Mouse (Mus musculus) myocyte (in vitro differentiated cells): ENCODE data around the gene Cacna1d. TPM values are rescaled to one million over a fixed set of nuclear protein-coding genes. Genes with fewer than 3 reads are reported as not detected.

Experiments
- H3K27me3 ChIP-seq: one replicate; pipeline ENCODE4 v1.6.1; 2011; ENCODE audit not compliant: control insufficient read depth, insufficient read depth, insufficient read length
- H3K36me3 ChIP-seq: one replicate; pipeline ENCODE4 v1.6.1; 2011; ENCODE audit not compliant: control insufficient read depth, insufficient read depth
- H3K4me2 ChIP-seq: one replicate; pipeline ENCODE4 v1.6.1; 2011; ENCODE audit warnings: low read depth, control low read depth
- H3K4me3 ChIP-seq: one replicate; pipeline ENCODE4 v1.5.1; 2011; ENCODE audit warnings: mild to moderate bottlenecking, control low read depth, moderate library complexity
- H3K79me2 ChIP-seq: one replicate; pipeline ENCODE4 v1.6.1; 2011; ENCODE audit not compliant: control insufficient read depth, insufficient read depth
- H3ac ChIP-seq: one replicate; pipeline ENCODE4 v1.6.1; 2011; ENCODE audit not compliant: control insufficient read depth, insufficient read length
- CEBPB ChIP-seq: IDR thresholded peaks from 2 replicates; pipeline ENCODE4 v1.6.1; 2011; ENCODE audit warnings: mild to moderate bottlenecking, moderate library complexity; ENCODE audit not compliant: poor library complexity, insufficient read depth, severe bottlenecking
- E2F4 ChIP-seq: IDR thresholded peaks from one replicate; pipeline ENCODE4 v1.6.1; 2011; ENCODE audit warnings: mild to moderate bottlenecking, control low read depth, moderate library complexity; ENCODE audit not compliant: insufficient read depth
- MAX ChIP-seq: IDR thresholded peaks from one replicate; pipeline ENCODE4 v1.6.1; 2011; ENCODE audit warnings: low read depth, mild to moderate bottlenecking, control low read depth
- MYOD1 ChIP-seq, 3 experiments: IDR thresholded peaks; one replicate each; pipeline ENCODE4 v1.6.1; 2011; ENCODE audit warnings: control low read depth in 2 of 3, low read depth in 2 of 3, mild to moderate bottlenecking in 2 of 3, moderate library complexity in 1 of 3; ENCODE audit not compliant: insufficient read length in 2 of 3, control insufficient read depth in 1 of 3
- MYOG ChIP-seq, 3 experiments: IDR thresholded peaks; one replicate each; pipeline ENCODE4 v1.6.1; 2011; ENCODE audit warnings: control low read depth in 2 of 3, low read depth in 2 of 3, mild to moderate bottlenecking in 2 of 3; ENCODE audit not compliant: insufficient read length in 2 of 3, control insufficient read depth in 1 of 3, insufficient read depth in 1 of 3
- POLR2A ChIP-seq: IDR thresholded peaks from one replicate; pipeline ENCODE4 v1.6.1; 2011; ENCODE audit warnings: low read depth, mild to moderate bottlenecking, control low read depth, moderate library complexity; ENCODE audit not compliant: insufficient read length
- POLR2AphosphoS2 ChIP-seq: IDR thresholded peaks from one replicate; pipeline ENCODE4 v1.6.1; 2011; ENCODE audit warnings: low read depth, control low read depth; ENCODE audit not compliant: insufficient read length
- REST ChIP-seq: IDR thresholded peaks from one replicate; pipeline ENCODE4 v1.6.1; 2011; ENCODE audit warnings: mild to moderate bottlenecking, control low read depth, moderate library complexity; ENCODE audit not compliant: insufficient read depth, insufficient read length
- SRF ChIP-seq: IDR thresholded peaks from one replicate; pipeline ENCODE4 v1.6.1; 2011; ENCODE audit warnings: low read depth; ENCODE audit not compliant: control insufficient read depth, insufficient read length
- TCF12 ChIP-seq: IDR thresholded peaks from one replicate; pipeline ENCODE4 v1.6.1; 2011; ENCODE audit warnings: mild to moderate bottlenecking, control low read depth; ENCODE audit not compliant: poor library complexity, insufficient read depth, severe bottlenecking
- TCF3 ChIP-seq: IDR thresholded peaks from one replicate; pipeline ENCODE4 v1.6.1; 2011; ENCODE audit warnings: low read depth, control low read depth; ENCODE audit not compliant: insufficient read length
- USF1 ChIP-seq: IDR thresholded peaks from one replicate; pipeline ENCODE4 v1.6.1; 2011; ENCODE audit warnings: low read depth, mild to moderate bottlenecking, control low read depth, moderate library complexity
- polyA plus RNA-seq: library from polyadenylated mRNA; unstranded; fragments of >200 nt; fragmentation: generic; extraction: Trizol; gene quantifications from one replicate; pipeline ENCODE4 v1.2.1, GENCODE M21; 2012; ENCODE audit warnings: missing spikeins

Cacna1d gene
- polyA plus RNA-seq, 1 experiment = not detected

GRCm38 (mm10) chr14:30367074-30367473 lies 124.2 kb downstream of the Cacna1d start:
- H3K4me2 ChIP-seq = no peak overlapping the region
- no peak overlapping the region for H3K4me3 ChIP-seq
- no peak overlapping the region for H3ac ChIP-seq
- no peaks in the 10 kb centered on the region for H3K79me2 ChIP-seq
- no peaks in the 10 kb centered on the region for H3K36me3 ChIP-seq
- peaks cover 5% of the 10 kb centered on the region for H3K27me3 ChIP-seq
- TF ChIP-seq REST (no peak), POLR2AphosphoS2 (no peak), POLR2A (no peak), TCF12 (no peak), CEBPB (no peak), USF1 (no peak), SRF (no peak), MYOD1 (IDR thresholded peaks at IDR 0.05; ENCODE audit: control insufficient read depth in 1 of 3, insufficient read length in 2 of 3, low read depth in 2 of 3) (no peak), E2F4 (no peak), MAX (no peak), MYOG (IDR thresholded peaks at IDR 0.05; ENCODE audit: control insufficient read depth in 1 of 3, insufficient read depth in 1 of 3, insufficient read length in 2 of 3, low read depth in 2 of 3) (no peak)

- H3ac ChIP-seq = no peak overlapping the region
- peaks cover 5% of the 10 kb centered on the region for H3K27me3 ChIP-seq
- TF ChIP-seq E2F4 (no peak), SRF (no peak), USF1 (no peak), MAX (no peak), POLR2AphosphoS2 (no peak)
Observed at GRCm38 (mm10) chr14:30365866-30366265, 125.4 kb downstream of the Cacna1d start.

GRCm38 (mm10) chr14:30363487-30364167 lies 127.6 kb downstream of the Cacna1d start:
- Histone ChIP-seq H3K36me3 (no peaks in the 10 kb centered on the region), H3K4me3 (no peak overlapping the region), H3ac (no peak overlapping the region), H3K4me2 (no peak overlapping the region), H3K27me3 (peaks cover 5% of the 10 kb centered on the region), H3K79me2 (no peaks in the 10 kb centered on the region)
- TF ChIP-seq TCF12 = no peak
- no peak for TF ChIP-seq SRF
- TF ChIP-seq MYOD1 (IDR thresholded peaks at IDR 0.05; ENCODE audit: control insufficient read depth in 1 of 3, insufficient read length in 2 of 3, low read depth in 2 of 3) = no peak

More at GRCm38 (mm10) chr14:30365866-30366265, 125.4 kb downstream of the Cacna1d start:
- Histone ChIP-seq H3K79me2 (no peaks in the 10 kb centered on the region), H3K4me2 (no peak overlapping the region), H3K4me3 (no peak overlapping the region), H3K36me3 (no peaks in the 10 kb centered on the region)

- H3K36me3 ChIP-seq = no peaks in the 10 kb centered on the region
- TF ChIP-seq TCF3 (no peak), MAX (no peak), SRF (no peak), TCF12 (no peak), CEBPB (no peak), USF1 (no peak)
- no peak overlapping the region for H3K4me2 ChIP-seq
- no peaks in the 10 kb centered on the region for H3K27me3 ChIP-seq
- no peak overlapping the region for H3K4me3 ChIP-seq
- H3ac ChIP-seq = no peak overlapping the region
- H3K79me2 ChIP-seq = no peaks in the 10 kb centered on the region
Observed at GRCm38 (mm10) chr14:30362370-30362769, 128.9 kb downstream of the Cacna1d start.

GRCm38 (mm10) chr14:30360478-30360877 lies 130.8 kb downstream of the Cacna1d start:
- Histone ChIP-seq H3ac (no peak overlapping the region), H3K79me2 (no peaks in the 10 kb centered on the region), H3K27me3 (no peaks in the 10 kb centered on the region), H3K36me3 (no peaks in the 10 kb centered on the region), H3K4me3 (no peak overlapping the region), H3K4me2 (no peak overlapping the region)
- no peak for TF ChIP-seq USF1
- no peak for TF ChIP-seq TCF12

- Histone ChIP-seq H3K79me2 (no peaks in the 10 kb centered on the region), H3K4me2 (no peak overlapping the region), H3K36me3 (no peaks in the 10 kb centered on the region), H3K4me3 (no peak overlapping the region), H3K27me3 (no peaks in the 10 kb centered on the region), H3ac (no peak overlapping the region)
- TF ChIP-seq POLR2A (no peak), MYOG (IDR thresholded peaks at IDR 0.05; ENCODE audit: control insufficient read depth in 1 of 3, insufficient read depth in 1 of 3, insufficient read length in 2 of 3, low read depth in 2 of 3) (no peak), SRF (no peak), TCF3 (no peak), USF1 (no peak), E2F4 (no peak), REST (no peak)
Observed at GRCm38 (mm10) chr14:30360004-30360403, 131.3 kb downstream of the Cacna1d start.
